13 mouse cellular contexts compared by ENCODE assay signal in the genomic region with DNA sequence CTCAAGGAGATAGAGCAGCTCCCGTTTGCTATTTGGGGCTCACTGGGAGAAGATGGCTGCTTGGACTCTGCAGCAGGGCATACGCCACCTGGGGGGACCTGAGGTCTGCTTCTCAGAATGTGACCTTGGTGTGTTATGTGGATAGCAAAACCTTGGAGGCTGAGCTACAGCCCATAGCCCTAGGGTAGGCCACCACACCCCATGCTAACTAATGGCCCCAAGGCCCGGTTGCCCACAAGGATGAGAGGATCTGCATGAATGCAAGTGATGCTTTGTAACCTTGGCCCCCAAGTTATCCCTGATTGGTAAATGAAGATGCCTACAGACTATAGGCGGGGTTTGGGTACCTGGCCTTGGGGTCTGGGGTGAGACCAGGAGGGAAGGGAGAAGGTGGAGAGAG. TPM values are rescaled to one million over a fixed set of nuclear protein-coding genes. Genes with fewer than 3 reads are reported as not detected.
DNase-seq lines count a peak whose midpoint lies in the region; ATAC-seq and TF ChIP-seq lines count a peak whose summit lies in the region.
"Had no signal": no experiment of that assay in that cellular context is flagged by ENCODE, and none has a peak within 500 bp of the region (broad histone marks: within the 10 kb centered on the region; RNA-seq: fewer than 3 reads in every experiment).

No protein-coding gene starts in this region.

- no peak overlapping the region for H3K4me3 ChIP-seq in heart, embryonic 14.5 days (ENCODE audit: control insufficient read depth in 1 of 2, insufficient read depth in 1 of 2, low read depth in 1 of 2, low read length in 2 of 2)
- no peak overlapping the region for H3K4me3 ChIP-seq in lung, postnatal 0 days (ENCODE audit: low read depth, low read length)
- H3K4me3 ChIP-seq in hindbrain, embryonic 13.5 days, result no peak overlapping the region
- H3K4me3 ChIP-seq in neural tube, embryonic 15.5 days (replicated peaks), result no peak overlapping the region

- H3K27ac ChIP-seq in heart, embryonic 14.5 days (replicated peaks in 1 of 2; ENCODE audit: control insufficient read depth in 1 of 2, insufficient read depth in 1 of 2, low read depth in 2 of 2, low read length in 2 of 2), result peak overlapping the region; percentile 40 to 90
- peak overlapping the region; percentile 68 for H3K27ac ChIP-seq in lung, postnatal 0 days (ENCODE audit: low read length)
- H3K27ac ChIP-seq in hindbrain, embryonic 13.5 days, result peak overlapping the region; percentile 64; the same call in 1 of the 2 replicates
- H3K27ac ChIP-seq in neural tube, embryonic 15.5 days (replicated peaks), result peak overlapping the region; percentile 51

- H3K27me3 ChIP-seq in heart, embryonic 14.5 days (ENCODE audit: control insufficient read depth, insufficient read depth, low read length), result no peaks in the 10 kb centered on the region
- no peaks in the 10 kb centered on the region for H3K27me3 ChIP-seq in lung, postnatal 0 days (replicated peaks; ENCODE audit: insufficient read depth, low read length)
- H3K27me3 ChIP-seq in hindbrain, embryonic 13.5 days, result no peaks in the 10 kb centered on the region
- no peaks in the 10 kb centered on the region for H3K27me3 ChIP-seq in neural tube, embryonic 15.5 days (replicated peaks)

- H3K9me3 ChIP-seq in heart, embryonic 14.5 days (ENCODE audit: control insufficient read depth, low read length), result no peaks in the 10 kb centered on the region
- no peaks in the 10 kb centered on the region for H3K9me3 ChIP-seq in lung, postnatal 0 days (ENCODE audit: low read length)
- H3K9me3 ChIP-seq in hindbrain, embryonic 13.5 days, result no peaks in the 10 kb centered on the region
- H3K9me3 ChIP-seq in neural tube, embryonic 15.5 days (replicated peaks), result no peaks in the 10 kb centered on the region

- peaks cover 59 to 74% of the 10 kb centered on the region in 2 experiments for H3K4me1 ChIP-seq in heart, embryonic 14.5 days (ENCODE audit: control insufficient read depth in 2 of 2, insufficient read depth in 2 of 2, low read length in 2 of 2)
- H3K4me1 ChIP-seq in lung, postnatal 0 days (ENCODE audit: insufficient read depth, low read depth, low read length), result peaks cover 35% of the 10 kb centered on the region; the same call in 1 of the 2 replicates
- peaks cover 60% of the 10 kb centered on the region for H3K4me1 ChIP-seq in hindbrain, embryonic 13.5 days (replicated peaks)
- H3K4me1 ChIP-seq in neural tube, embryonic 15.5 days, result peaks cover 72% of the 10 kb centered on the region

- TF ChIP-seq EP300 in lung, postnatal 0 days (IDR thresholded peaks at IDR 0.05), result no peak

- H3K9ac ChIP-seq in heart, embryonic 14.5 days (ENCODE audit: low read length), result peak overlapping the region; percentile 40; the same call in 1 of the 2 replicates
- no peak overlapping the region for H3K9ac ChIP-seq in lung, postnatal 0 days (replicated peaks; ENCODE audit: low read depth)
- H3K9ac ChIP-seq in hindbrain, embryonic 13.5 days, result 0 out of 2 replicates have a peak overlapping the region, but pooled peaks have one; percentile 19
- H3K9ac ChIP-seq in neural tube, embryonic 15.5 days (replicated peaks), result 0 out of 2 replicates have a peak overlapping the region, but pooled peaks have one; percentile 26
- H3K9ac ChIP-seq: liver, postnatal 0 days had no signal

- 0 out of 2 replicates have a peak overlapping the region, but pooled peaks have one; percentile 14 for H3K4me2 ChIP-seq in heart, embryonic 14.5 days (ENCODE audit: low read length)
- no peak overlapping the region for H3K4me2 ChIP-seq in lung, postnatal 0 days (replicated peaks; ENCODE audit: low read depth, low read length)
- no peak overlapping the region for H3K4me2 ChIP-seq in hindbrain, embryonic 13.5 days
- H3K4me2 ChIP-seq in neural tube, embryonic 15.5 days, result no peak overlapping the region

- no peak for TF ChIP-seq CTCF in lung, postnatal 0 days (IDR thresholded peaks at IDR 0.05)

- DNase-seq in heart, adult 11 months, result no peak
- no peak for DNase-seq in lung, postnatal 0 days (ENCODE audit: low spot score)
- no peak for DNase-seq in lung, postnatal 14 days
- DNase-seq in urinary bladder, postnatal 14 days (ENCODE audit: low spot score), result no peak
- DNase-seq: adrenal gland, postnatal 25 days; cerebellum, adult 18-20 months; kidney, postnatal 4 days; liver, postnatal 0 days; thymus, adult 18-20 months had no signal

- H3K36me3 ChIP-seq in heart, embryonic 14.5 days (ENCODE audit: control insufficient read depth, insufficient read depth, low read length), result peaks cover 21% of the 10 kb centered on the region
- H3K36me3 ChIP-seq in lung, postnatal 0 days (ENCODE audit: insufficient read depth, low read length), result no peaks in the 10 kb centered on the region
- H3K36me3 ChIP-seq in hindbrain, embryonic 13.5 days, result peaks cover 18% of the 10 kb centered on the region
- peaks cover 2% of the 10 kb centered on the region; the same call in 1 of the 2 replicates for H3K36me3 ChIP-seq in neural tube, embryonic 15.5 days

- no peak for ATAC-seq in heart, embryonic 14.5 days (ENCODE audit: insufficient number of reproducible peaks, insufficient read depth, low FRiP score, low read depth)
- no peak for ATAC-seq in lung, postnatal 0 days
- no peak for ATAC-seq in hindbrain, embryonic 13.5 days (ENCODE audit: low FRiP score)
- no peak for ATAC-seq in neural tube, embryonic 15.5 days (ENCODE audit: low FRiP score)
- ATAC-seq: CD4-positive, CD25-positive, alpha-beta regulatory T cell, adult 4 months; liver, postnatal 0 days had no signal

- WGBS in heart, embryonic 14.5 days, result 66% methylated on average over 4 of the region's 4 CpGs
- 76% methylated on average over 4 of the region's 4 CpGs for WGBS in lung, postnatal 0 days
- WGBS in hindbrain, embryonic 13.5 days, result 90% methylated on average over 4 of the region's 4 CpGs
- WGBS in neural tube, embryonic 15.5 days, result 72% methylated on average over 4 of the region's 4 CpGs

RNA-seq across cellular contexts. Expression of gene H2afy, which starts 26.5 kb away (rescaled TPM):
- 102 and 107 TPM in 2 replicates for polyA plus RNA-seq in heart, embryonic 14.5 days (2014; fragmentation: Nextera tagmentation; extraction: Ambion mirVana)
- polyA plus RNA-seq in lung, postnatal 0 days (2015; fragmentation: Nextera tagmentation; extraction: Ambion mirVana), result 126 and 138 TPM in 2 replicates
- 369 and 380 TPM in 2 replicates for polyA plus RNA-seq in hindbrain, embryonic 13.5 days (2015; fragmentation: Nextera tagmentation; extraction: Ambion mirVana)
- 244 and 272 TPM in 2 replicates for polyA plus RNA-seq in neural tube, embryonic 15.5 days (2015; fragmentation: Nextera tagmentation; extraction: Ambion mirVana)
